Mouse (Mus musculus) right cerebral cortex, postnatal 14 days (tissue): ENCODE results near the gene Ubash3b.
A peak's percentile ranks its signal among the peaks of the same experiment; 100 is the strongest.

ENCODE experiments used
- DNase-seq: peaks from one replicate; pipeline ENCODE4 v3.0.0; 2022

Gene Ubash3b

GRCm38 (mm10) chr9:41049282-41049681 lies 112.2 kb downstream of the Ubash3b start:
- no peak for DNase-seq

- DNase-seq = no peak
Measured at GRCm38 (mm10) chr9:41048820-41049219, 112.7 kb downstream of the Ubash3b start.

GRCm38 (mm10) chr9:41048216-41048615 lies 113.3 kb downstream of the Ubash3b start:
- no peak for DNase-seq

- no peak for DNase-seq
Measured at GRCm38 (mm10) chr9:41047654-41048053, 113.8 kb downstream of the Ubash3b start.

- peak; percentile 85 for DNase-seq
Measured at GRCm38 (mm10) chr9:41044626-41045025, 116.9 kb downstream of the Ubash3b start.

GRCm38 (mm10) chr9:41043641-41044040 lies 117.9 kb downstream of the Ubash3b start:
- DNase-seq = no peak

- DNase-seq = no peak
Measured at GRCm38 (mm10) chr9:41041404-41041803, 120.1 kb downstream of the Ubash3b start.

GRCm38 (mm10) chr9:41038150-41038664 lies 123.3 kb downstream of the Ubash3b start:
- DNase-seq = no peak

- no peak for DNase-seq
Measured at GRCm38 (mm10) chr9:41031590-41032489, 129.7 kb downstream of the Ubash3b start.

- DNase-seq = no peak
Measured at GRCm38 (mm10) chr9:41029827-41030226, 131.7 kb downstream of the Ubash3b start.

- DNase-seq = peak; percentile 71
Measured at GRCm38 (mm10) chr9:41028470-41028869, 133.0 kb downstream of the Ubash3b start.

- DNase-seq = no peak
Measured at GRCm38 (mm10) chr9:41021690-41022089, 139.8 kb downstream of the Ubash3b start.

- DNase-seq = no peak
Measured at GRCm38 (mm10) chr9:41020486-41020885, 141.0 kb downstream of the Ubash3b start.

GRCm38 (mm10) chr9:41014512-41014911 lies 147.0 kb downstream of the Ubash3b start:
- no peak for DNase-seq

GRCm38 (mm10) chr9:41012456-41012855 lies 149.0 kb downstream of the Ubash3b start:
- DNase-seq = no peak

GRCm38 (mm10) chr9:41011512-41012436 lies 149.7 kb downstream of the Ubash3b start:
- DNase-seq = no peak

GRCm38 (mm10) chr9:41007785-41008184 lies 153.7 kb downstream of the Ubash3b start:
- DNase-seq = no peak

GRCm38 (mm10) chr9:41004415-41004814 lies 157.1 kb downstream of the Ubash3b start, which contains the start of gene Crtam:
Gene Crtam, minus strand, starts transcription at chr9:41004628.
- DNase-seq = no peak

- DNase-seq = no peak
Measured at GRCm38 (mm10) chr9:40997116-40997779, 164.2 kb downstream of the Ubash3b start.

GRCm38 (mm10) chr9:40994075-40994474 lies 167.4 kb downstream of the Ubash3b start:
- no peak for DNase-seq

GRCm38 (mm10) chr9:40991511-40991910 lies 170.0 kb downstream of the Ubash3b start:
- DNase-seq = no peak

GRCm38 (mm10) chr9:40989940-40990588 lies 171.4 kb downstream of the Ubash3b start:
- DNase-seq = peak; percentile 49
